Mouse (Mus musculus): ENCODE data around the gene Mogs.
"Not testable (repeated sequence)": the region's sequence is repeated elsewhere in the genome, so short reads cannot be mapped to it uniquely, and the experiment has no call there.

The Mogs gene

DNA sequence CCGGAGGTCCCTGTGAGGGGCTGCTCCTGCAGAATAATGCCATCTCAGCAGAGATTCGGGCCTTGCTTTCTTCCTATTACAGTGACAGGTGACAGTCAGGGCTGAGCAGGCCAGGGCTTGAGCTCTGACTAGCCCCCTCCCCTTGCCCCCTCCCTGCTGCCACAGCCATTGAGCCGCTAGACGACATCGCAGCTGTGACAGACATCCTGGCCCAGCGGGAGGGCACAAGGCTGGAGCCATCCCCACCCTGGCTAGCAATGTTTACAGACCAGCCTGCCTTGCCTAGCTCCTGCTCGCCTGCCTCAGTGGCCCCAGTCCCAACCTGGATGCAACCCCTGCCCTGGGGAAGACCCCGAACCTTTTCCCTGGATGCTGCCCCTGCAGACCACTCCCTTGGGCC is 36.4 kb downstream of the Mogs start:
- DNase-seq (ENCODE audit: low spot score in 2 of 2): no peak

DNA sequence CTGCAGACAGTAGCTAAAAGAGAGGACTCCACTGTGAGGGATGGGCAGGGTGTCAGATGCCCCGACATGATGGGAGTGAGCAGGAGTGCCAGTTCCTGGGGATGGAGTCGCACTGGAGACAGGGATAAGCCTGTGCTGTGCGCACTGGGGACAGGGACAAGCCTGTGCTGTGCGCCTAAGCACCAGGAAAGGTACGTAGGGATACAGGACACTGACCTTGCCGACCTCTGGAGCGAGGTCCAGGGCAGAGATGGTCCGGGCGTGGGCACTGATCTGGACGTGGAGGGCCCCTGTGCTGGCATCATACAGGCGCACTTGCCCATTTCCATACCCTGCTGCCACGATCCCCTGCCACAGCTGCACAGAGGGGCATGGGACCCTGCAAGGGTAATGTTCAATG is 37.7 kb downstream of the Mogs start:
- no peak for DNase-seq (ENCODE audit: low spot score in 2 of 2)

DNA sequence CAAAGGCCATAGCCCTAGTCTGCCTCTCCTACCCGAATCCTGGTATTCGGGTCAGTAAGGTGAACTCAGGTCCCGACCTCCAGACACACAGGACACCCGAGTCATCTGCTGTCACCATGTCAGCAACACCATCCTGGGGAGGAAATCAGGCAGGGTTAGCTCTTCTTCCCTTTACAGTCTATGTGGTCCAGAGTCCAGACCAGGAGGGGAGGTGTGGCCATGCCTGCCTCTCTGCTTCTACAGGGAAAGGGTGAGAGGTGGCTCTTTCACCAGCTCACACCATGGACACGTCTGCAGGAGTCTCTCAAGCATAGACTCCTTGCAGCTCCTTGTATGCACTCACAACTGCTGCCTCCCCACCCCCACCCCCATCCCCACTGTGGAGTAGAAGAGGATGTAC is 38.2 kb downstream of the Mogs start:
- DNase-seq (ENCODE audit: low spot score in 2 of 2): no peak

DNA sequence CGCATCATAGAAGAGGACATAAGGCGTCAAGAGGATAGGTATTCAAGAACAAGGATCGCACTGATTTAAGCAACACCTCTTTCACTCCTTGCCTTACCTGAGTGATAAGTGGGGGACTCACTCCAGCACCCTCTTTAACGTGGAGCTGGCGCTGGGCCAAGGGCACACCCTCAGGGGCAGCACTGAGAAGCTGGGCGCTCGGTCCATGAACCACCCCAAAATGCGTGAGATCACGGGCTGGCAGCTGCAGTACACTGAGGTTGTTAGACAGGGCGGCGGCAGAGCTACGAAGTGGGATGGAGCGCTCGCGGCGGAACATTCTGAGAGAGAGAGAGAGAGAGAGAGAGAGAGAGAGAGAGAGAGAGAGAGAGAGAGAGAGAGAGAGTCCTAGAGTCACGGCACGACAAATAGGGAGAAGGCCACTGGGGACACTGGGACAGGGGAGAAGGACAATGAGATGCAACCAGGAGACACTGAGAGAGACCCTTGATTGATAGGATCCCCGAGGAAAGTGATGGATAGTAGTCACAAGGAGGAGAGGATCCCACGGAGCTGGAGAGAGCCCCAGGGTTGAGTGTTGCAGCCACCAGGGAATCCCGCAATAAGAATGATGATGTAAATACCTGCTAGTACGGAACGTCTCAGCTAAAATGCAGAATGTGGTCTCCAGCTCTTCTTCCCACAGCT is 40.4 kb downstream of the Mogs start:
- DNase-seq (ENCODE audit: low spot score in 2 of 2): peak in 1 of 2 experiments; percentile 37

DNA sequence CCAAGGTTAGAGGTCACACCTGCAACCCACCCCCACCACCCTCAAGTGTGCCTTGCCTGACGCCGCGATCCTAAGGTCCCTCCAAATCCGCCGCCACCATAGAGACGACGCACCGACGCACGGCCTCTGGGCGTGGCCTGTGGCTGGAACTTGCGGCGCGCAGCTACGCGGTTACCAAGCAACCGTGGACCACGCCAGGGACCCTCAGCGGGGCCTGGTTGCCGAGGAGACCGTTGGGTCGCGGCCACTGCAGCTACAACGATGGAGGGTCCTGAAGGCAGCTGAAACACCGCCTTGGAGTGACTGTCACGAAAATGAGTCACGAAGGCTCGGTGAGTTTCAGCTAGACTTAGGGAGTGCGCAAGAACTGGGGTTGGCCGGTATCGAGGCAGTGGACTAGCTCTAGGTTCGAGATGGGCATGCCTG is 41.0 kb downstream of the Mogs start, which contains the start of the genes Wdr54 and 1700003E16Rik:
Gene Wdr54, minus strand, starts transcription at position 139 of the 426 bp plus-strand sequence.
Gene 1700003E16Rik, plus strand, starts transcription at position 146 of the 426 bp plus-strand sequence.
- DNase-seq (ENCODE audit: low spot score in 2 of 2): peak; percentile 79

DNA sequence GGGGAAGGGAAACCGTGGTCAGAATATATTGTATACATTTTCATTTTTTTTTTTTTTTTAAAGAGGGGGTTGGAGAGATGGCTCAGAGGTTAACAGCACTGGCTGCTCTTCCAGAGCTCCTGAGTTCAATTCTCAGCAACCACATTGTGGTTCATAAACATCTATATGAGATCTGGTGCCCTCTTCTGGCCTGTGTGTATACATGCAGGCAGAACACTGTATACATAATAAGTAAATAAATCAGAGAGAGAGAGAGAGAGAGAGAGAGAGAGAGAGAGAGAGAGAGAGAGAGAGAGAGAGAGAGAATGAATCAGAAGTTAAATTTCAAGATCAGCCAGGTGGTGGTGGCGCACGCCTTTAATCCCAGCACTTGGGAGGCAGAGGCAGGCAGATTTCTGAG is 44.2 kb downstream of the Mogs start:
- not testable (repeated sequence) for DNase-seq (ENCODE audit: low spot score in 2 of 2)

DNA sequence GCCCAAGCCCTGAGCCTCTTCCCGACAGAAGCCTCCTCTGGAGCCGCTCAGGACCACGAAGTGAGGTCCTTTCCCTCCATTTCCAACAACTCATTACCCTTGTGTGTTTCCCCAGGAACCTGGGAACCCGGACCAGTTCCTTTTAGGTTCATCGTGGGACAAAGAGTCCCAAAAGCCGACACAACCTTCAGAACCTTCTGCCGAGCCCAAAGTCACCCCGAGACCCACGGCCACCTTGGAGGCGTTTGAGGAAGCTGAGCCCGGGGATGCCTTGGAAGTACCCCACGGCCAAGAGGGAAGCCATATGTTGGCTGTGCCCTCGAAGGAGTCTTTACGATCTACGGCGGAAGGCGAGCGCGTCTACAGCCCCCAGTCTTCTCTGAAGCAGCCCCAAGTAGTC is 46.1 kb downstream of the Mogs start:
- no peak for DNase-seq (ENCODE audit: low spot score in 2 of 2)

DNA sequence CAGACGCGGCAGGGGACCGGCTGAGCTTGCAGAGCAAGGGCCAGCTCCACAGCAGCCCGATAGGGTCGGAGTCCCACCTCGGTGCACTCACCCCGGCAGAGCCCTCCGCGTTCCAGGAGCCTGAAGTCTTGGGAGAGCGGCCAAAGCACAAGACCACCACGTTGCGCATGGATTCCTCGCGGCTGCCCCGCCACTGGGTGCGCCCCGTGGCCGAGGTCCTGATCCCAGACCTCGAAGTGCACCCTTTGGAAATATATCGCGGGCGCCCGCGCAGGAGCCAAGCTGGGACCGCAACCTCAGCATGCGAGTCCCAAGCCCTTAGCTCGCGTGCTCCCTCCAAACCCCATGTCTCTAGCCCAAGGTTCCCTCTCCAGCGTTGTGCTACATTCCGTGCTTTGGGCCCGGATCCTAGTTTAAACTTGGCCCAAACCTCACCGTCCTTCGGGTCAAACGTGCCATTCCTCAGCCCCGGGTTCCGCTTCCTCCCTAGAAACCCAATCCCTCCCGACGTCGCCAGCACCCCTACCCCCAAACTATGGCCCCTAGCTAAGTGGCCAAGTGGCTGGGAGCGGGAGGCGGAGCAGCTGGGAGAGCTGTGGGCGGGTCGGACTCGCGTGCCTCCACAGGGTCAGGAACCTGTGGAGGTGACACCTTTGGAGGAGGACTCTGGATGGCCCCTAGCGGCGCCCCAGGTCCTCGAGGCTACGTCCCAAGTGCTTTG is 46.8 kb downstream of the Mogs start:
- DNase-seq (ENCODE audit: low spot score in 2 of 2): no peak

DNA sequence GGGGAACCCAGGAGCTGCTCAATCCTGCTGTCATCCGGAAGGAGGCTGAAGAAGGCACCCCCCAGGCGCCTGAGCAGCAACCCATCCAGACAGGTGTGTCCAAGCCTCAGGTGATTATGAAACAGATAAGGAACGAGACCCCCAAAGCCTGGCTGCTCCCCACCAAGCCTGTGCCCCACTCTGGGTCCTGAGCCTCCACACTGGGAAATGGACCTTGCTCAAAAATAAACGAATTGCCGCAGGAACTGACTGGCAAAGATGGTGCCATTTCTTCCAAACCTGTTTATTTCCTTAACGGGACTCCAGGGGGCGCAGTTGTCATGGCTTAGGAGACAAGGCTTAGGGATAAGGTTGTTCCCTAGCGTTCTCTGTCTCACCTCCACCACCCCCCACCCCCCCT is 47.4 kb downstream of the Mogs start:
- peak in 1 of 2 experiments; percentile 67 for DNase-seq (ENCODE audit: low spot score in 2 of 2)

DNA sequence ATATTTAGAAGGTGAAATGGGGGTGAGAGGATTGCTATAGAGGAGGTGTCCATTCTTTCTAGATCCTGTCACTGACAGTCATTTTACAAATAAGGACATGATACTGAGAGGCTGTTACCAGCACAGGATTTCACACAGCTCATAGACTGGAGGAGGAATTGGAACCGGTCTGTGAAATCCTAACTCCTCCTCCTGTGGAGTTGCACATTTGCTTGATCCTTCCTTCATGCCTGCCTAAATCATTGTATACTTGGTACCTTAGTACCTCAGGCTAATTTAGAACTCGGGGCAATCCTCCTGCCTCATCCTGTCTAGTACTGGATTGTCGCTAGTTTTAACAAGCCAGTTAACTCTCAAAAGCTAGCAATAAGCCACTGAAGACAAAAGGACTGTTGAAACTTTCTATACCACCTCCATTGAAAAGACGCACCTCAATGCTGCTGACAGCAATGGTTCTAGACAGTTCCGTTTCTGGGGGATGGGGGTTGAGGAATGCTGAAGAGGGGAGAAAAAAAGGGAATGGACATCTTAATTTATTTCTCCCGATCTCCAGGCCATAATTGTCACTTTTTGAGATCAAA is 49.8 kb downstream of the Mogs start:
- DNase-seq (ENCODE audit: low spot score in 2 of 2): no peak

DNA sequence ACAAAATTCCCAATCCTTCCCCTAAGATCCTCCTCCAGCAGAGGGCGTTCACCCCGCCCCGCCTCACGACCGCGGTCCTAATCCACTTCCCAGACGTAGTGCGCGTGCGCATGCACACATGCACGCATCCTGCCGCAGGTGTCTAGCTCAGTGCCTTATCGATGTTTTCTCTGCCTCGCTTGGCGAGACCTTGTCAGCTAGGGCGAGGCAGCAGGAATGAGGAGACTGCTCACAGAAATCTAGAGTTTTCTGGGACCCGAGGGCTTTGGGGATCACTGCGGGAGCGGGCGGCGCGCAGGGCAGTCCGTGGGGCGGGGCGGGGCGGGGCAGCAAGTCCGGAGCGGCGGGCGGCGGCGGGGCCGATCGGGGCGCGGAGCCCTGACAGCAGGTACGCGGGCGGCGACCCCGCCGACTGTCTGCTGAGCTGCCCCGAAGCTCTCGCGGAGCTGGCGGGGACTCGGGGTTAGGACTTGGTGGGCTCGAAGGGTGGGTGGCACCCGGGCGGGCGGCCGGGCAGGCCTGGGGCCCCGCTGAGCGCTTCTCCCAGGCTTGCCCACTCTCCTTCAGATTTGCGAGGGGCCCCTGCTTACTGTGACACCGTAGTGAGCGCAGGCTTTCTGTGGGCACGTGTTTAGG is 50.4 kb downstream of the Mogs start, which contains the start of gene Dctn1:
Gene Dctn1, plus strand, starts transcription at position 314 of the 636 bp plus-strand sequence.
- DNase-seq (ENCODE audit: low spot score in 2 of 2): peak; percentile 93 to 96

DNA sequence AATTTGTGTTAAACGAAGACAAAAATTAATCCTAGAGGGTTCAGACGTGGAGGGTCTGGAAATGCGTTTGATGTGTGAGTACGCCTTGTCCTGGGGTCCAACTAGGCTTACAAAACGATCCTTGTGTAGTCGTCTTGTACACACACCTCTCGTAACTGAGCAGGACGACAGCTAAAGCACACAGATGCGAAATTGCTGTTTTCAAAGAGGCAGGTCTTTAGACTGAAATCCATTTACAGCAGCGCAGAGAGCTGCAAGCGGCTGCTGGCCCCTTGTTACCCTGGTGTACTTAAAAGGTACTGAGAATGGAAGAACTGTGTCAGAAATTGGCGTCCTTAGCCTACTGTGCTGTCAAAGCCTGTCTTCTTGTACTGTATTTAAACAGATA is 50.9 kb downstream of the Mogs start:
- DNase-seq (ENCODE audit: low spot score in 2 of 2): peak in 1 of 2 experiments; percentile 28

All from frontal cortex, postnatal 36 days (tissue).